Mouse (Mus musculus): Measurements from ENCODE around the gene Acss2.

DNA sequence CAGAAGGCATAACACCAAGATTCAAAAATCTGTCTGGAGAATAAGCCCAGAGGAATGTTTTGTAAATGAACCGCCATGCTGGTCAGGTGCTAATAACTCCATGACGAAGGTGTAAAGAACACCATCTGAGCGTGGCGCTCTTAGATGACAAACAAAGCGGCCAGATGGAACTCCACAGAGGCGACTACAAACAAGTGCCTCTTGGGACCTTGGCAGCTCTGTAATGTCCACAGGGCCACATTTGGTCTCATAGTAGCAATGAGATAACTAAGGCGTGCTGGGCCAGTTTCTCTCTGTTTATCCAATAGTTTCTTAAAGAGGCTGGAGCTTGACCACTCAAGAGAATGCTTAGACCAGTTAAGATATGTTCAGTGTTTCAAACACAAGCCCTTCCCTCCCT lies 56.2 kb downstream of the Acss2 start:
- no peak for TF ChIP-seq CTCF (IDR thresholded peaks at IDR 0.05; ENCODE audit: borderline replicate concordance, insufficient read depth, low read depth, low read length)
- TF ChIP-seq POLR2A (IDR thresholded peaks at IDR 0.05; ENCODE audit: borderline replicate concordance, insufficient read depth, low read length): no peak

Data from cerebellum, adult 2 months (tissue).